Mouse (Mus musculus) testis, adult 2 months (tissue): ENCODE results near the gene 9330161L09Rik.

Source experiments
- CTCF ChIP-seq: fragments of 200-500 bp; IDR thresholded peaks from 2 replicates; pipeline ENCODE4 v1.5.1; 2012; ENCODE audit warnings: low read depth, mild to moderate bottlenecking, inconsistent platforms, low read length, moderate library complexity; ENCODE audit not compliant: control insufficient read depth, insufficient read depth, insufficient replicate concordance
- POLR2A ChIP-seq: fragments of 200-500 bp; IDR thresholded peaks from 2 replicates; pipeline ENCODE4 v1.6.1; 2012; ENCODE audit warnings: low read depth, mild to moderate bottlenecking, inconsistent platforms, low read length, moderate library complexity; ENCODE audit not compliant: control insufficient read depth

GRCm38 (mm10) chr12:103434861-103435260 lies 27.2 kb upstream of the 9330161L09Rik start:
- no peak for TF ChIP-seq POLR2A
- TF ChIP-seq CTCF, result no peak
